8 mouse cellular contexts compared by ENCODE assay signal in genomic region chr19:23143074-23143445, GRCm38 (mm10). TPM values are rescaled to one million over a fixed set of nuclear protein-coding genes. Genes with fewer than 3 reads are reported as not detected.
DNase-seq lines count a peak whose midpoint lies in the region; ATAC-seq and TF ChIP-seq lines count a peak whose summit lies in the region.

No protein-coding gene starts in this region.

- H3K9ac ChIP-seq in heart, embryonic 14.5 days (ENCODE audit: low read length): no peak overlapping the region
- H3K9ac ChIP-seq in liver, embryonic 15.5 days: no peak overlapping the region

- 65% methylated on average over 7 of the region's 7 CpGs for WGBS in heart, embryonic 14.5 days
- WGBS in liver, embryonic 15.5 days (ENCODE audit: insufficient replicate concordance): 60% methylated on average over 7 of the region's 7 CpGs

- no peak for ATAC-seq in heart, embryonic 14.5 days (ENCODE audit: insufficient number of reproducible peaks, insufficient read depth, low FRiP score, low read depth)
- ATAC-seq in liver, embryonic 15.5 days (ENCODE audit: insufficient read depth): no peak

- TF ChIP-seq POLR2A in embryonic fibroblast, embryonic 13.5 days (IDR thresholded peaks at IDR 0.05; ENCODE audit: low read depth, low read length): no peak

- DNase-seq in heart, adult 9 months (ENCODE audit: low spot score in 2 of 2): no peak
- DNase-seq in frontal cortex, postnatal 36 days (ENCODE audit: low spot score in 2 of 2): no peak
- no peak for DNase-seq in right cerebral cortex, postnatal 4 days
- DNase-seq in adrenal gland, adult (ENCODE audit: inconsistent age in 2 of 2, low spot score in 1 of 2): no peak

- H3K9me3 ChIP-seq in heart, embryonic 14.5 days (ENCODE audit: control insufficient read depth, low read length): no peaks in the 10 kb centered on the region
- no peaks in the 10 kb centered on the region for H3K9me3 ChIP-seq in E14TG2a.4 (ENCODE audit: low read length)
- H3K9me3 ChIP-seq in liver, embryonic 15.5 days (replicated peaks): no peaks in the 10 kb centered on the region

- peaks cover 6 to 12% of the 10 kb centered on the region in 2 experiments for H3K4me1 ChIP-seq in heart, embryonic 14.5 days (ENCODE audit: control insufficient read depth in 2 of 2, insufficient read depth in 2 of 2, low read length in 2 of 2)
- H3K4me1 ChIP-seq in E14TG2a.4 (replicated peaks; ENCODE audit: low read depth, low read length): peaks cover 57% of the 10 kb centered on the region
- H3K4me1 ChIP-seq in embryonic fibroblast, embryonic 13.5 days (ENCODE audit: control insufficient read depth, insufficient read depth, low read length): peaks cover 7% of the 10 kb centered on the region; the same call in 1 of the 2 replicates
- H3K4me1 ChIP-seq in liver, embryonic 15.5 days (replicated peaks): peaks cover 58% of the 10 kb centered on the region

- no peak for TF ChIP-seq CTCF in E14TG2a.4 (conservative IDR thresholded peaks at IDR 0.05; ENCODE audit: low read length)
- no peak for TF ChIP-seq CTCF in embryonic fibroblast, embryonic 13.5 days (IDR thresholded peaks at IDR 0.05; ENCODE audit: borderline replicate concordance, insufficient read depth, low read length)

- peak overlapping the region; percentile 97 for H3K4me2 ChIP-seq in heart, embryonic 14.5 days (ENCODE audit: low read length)
- peak overlapping the region; percentile 100 for H3K4me2 ChIP-seq in liver, embryonic 15.5 days

- H3K27ac ChIP-seq in heart, embryonic 14.5 days (replicated peaks in 1 of 2; ENCODE audit: control insufficient read depth in 1 of 2, insufficient read depth in 1 of 2, low read depth in 2 of 2, low read length in 2 of 2): no peak overlapping the region
- peak overlapping the region; percentile 92 for H3K27ac ChIP-seq in embryonic fibroblast, embryonic 13.5 days (ENCODE audit: insufficient read depth, low read length)
- no peak overlapping the region for H3K27ac ChIP-seq in liver, embryonic 15.5 days (replicated peaks)

- no peaks in the 10 kb centered on the region for H3K36me3 ChIP-seq in heart, embryonic 14.5 days (ENCODE audit: control insufficient read depth, insufficient read depth, low read length)
- H3K36me3 ChIP-seq in E14TG2a.4 (ENCODE audit: insufficient read depth, low read length): peaks cover 57% of the 10 kb centered on the region
- H3K36me3 ChIP-seq in liver, embryonic 15.5 days (replicated peaks): no peaks in the 10 kb centered on the region

- no peaks in the 10 kb centered on the region for H3K27me3 ChIP-seq in heart, embryonic 14.5 days (ENCODE audit: control insufficient read depth, insufficient read depth, low read length)
- no peaks in the 10 kb centered on the region for H3K27me3 ChIP-seq in E14TG2a.4 (ENCODE audit: insufficient read depth, low read length)
- peaks cover 18% of the 10 kb centered on the region for H3K27me3 ChIP-seq in liver, embryonic 15.5 days

- H3K4me3 ChIP-seq in heart, embryonic 14.5 days (ENCODE audit: control insufficient read depth in 1 of 2, insufficient read depth in 1 of 2, low read depth in 1 of 2, low read length in 2 of 2): peak overlapping the region in 1 of 2 experiments; percentile 62; a peak in 1 of 4 replicates
- peak overlapping the region; percentile 98 for H3K4me3 ChIP-seq in E14TG2a.4 (replicated peaks; ENCODE audit: low read length)
- peak overlapping the region; percentile 64 for H3K4me3 ChIP-seq in embryonic fibroblast, embryonic 13.5 days (ENCODE audit: insufficient read depth, low read length)
- H3K4me3 ChIP-seq in liver, embryonic 15.5 days (replicated peaks): peak overlapping the region; percentile 73

RNA-seq across cellular contexts. Expression of gene Klf9, which starts 2.0 kb away (rescaled TPM):
- polyA plus RNA-seq in heart, embryonic 14.5 days (2014; fragmentation: Nextera tagmentation; extraction: Ambion mirVana): 1.7 and 1.8 TPM in 2 replicates
- 42.2 and 45.2 TPM in 2 replicates for polyA plus RNA-seq in embryonic fibroblast, embryonic 13.5 days (2011; ENCODE audit: insufficient read length, low read depth, missing spikeins)
- polyA plus RNA-seq in liver, embryonic 15.5 days (2015; fragmentation: Nextera tagmentation; extraction: Ambion mirVana): 1.1 and 1.3 TPM in 2 replicates

Comparison
In these comparisons a context has a peak if more than half of its experiments do, and no peak if none do; other contexts are left out.
1. RNA of gene Klf9, which starts 2.0 kb away (polyA plus RNA-seq): 42.2 to 45.2 TPM in embryonic fibroblast, embryonic 13.5 days; 1.7 to 1.8 TPM in heart, embryonic 14.5 days and 1.1 to 1.3 TPM in liver, embryonic 15.5 days; every median in the first group is over 10 times any median in the second.